Mouse (Mus musculus) lung, adult 10 weeks (tissue): ENCODE data around the gene Best2. TPM values are rescaled to one million over a fixed set of nuclear protein-coding genes. Genes with fewer than 3 reads are reported as not detected.

Experiments used
- polyA plus RNA-seq: library from polyadenylated mRNA; stranded (reverse); fragments of 350-450 nt; fragmentation: Illumina TruSeq; extraction: RNeasy Lipid Tissue Mini Kit (QIAGEN cat#74804); gene quantifications from one replicate; pipeline ENCODE4 v1.2.3, GENCODE M21; 2014; ENCODE audit warnings: low read depth, low replicate concordance; ENCODE audit not compliant: insufficient read depth

Best2 gene
- not detected for polyA plus RNA-seq

GRCm38 (mm10) chr8:85014431-85014830 is at the start of gene Best2:
TSS of gene Best2 (minus strand) at chr8:85014531.

GRCm38 (mm10) chr8:85059879-85060616 is 45.7 kb upstream of the Best2 start, which contains the start of gene Fbxw9:
TSS of gene Fbxw9 (plus strand) at chr8:85060055.

GRCm38 (mm10) chr8:85036718-85037365 is 22.5 kb upstream of the Best2 start, which contains the start of gene Tnpo2:
TSS of gene Tnpo2 (plus strand) at chr8:85036915.

GRCm38 (mm10) chr8:85026670-85027515 is 12.6 kb upstream of the Best2 start, which contains the start of gene Trir:
TSS of gene Trir (plus strand) at chr8:85026823.

GRCm38 (mm10) chr8:85025098-85025932 is 11.0 kb upstream of the Best2 start, which contains the start of gene Asna1:
TSS of gene Asna1 (minus strand) at chr8:85025281.

GRCm38 (mm10) chr8:84990349-84990748 is 24.0 kb downstream of the Best2 start, which contains the start of gene Hook2:
TSS of gene Hook2 (plus strand) at chr8:84990603.

GRCm38 (mm10) chr8:84978248-84978940 is 35.9 kb downstream of the Best2 start, which contains the start of gene Junb:
TSS of gene Junb (minus strand) at chr8:84978718.

GRCm38 (mm10) chr8:84969241-84970134 is 44.8 kb downstream of the Best2 start, which contains the start of the genes Gm49661, Prdx2 and Rnaseh2a:
TSS of gene Gm49661 (minus strand) at chr8:84969433.
TSS of gene Prdx2 (plus strand) at chr8:84969587.
TSS of gene Rnaseh2a (minus strand) at chr8:84969767.

Other genes with a start within 250 kb of the Best2 start
- gene Nfix, start 214.2 kb downstream of the Best2 start, polyA plus RNA-seq: 17.5 TPM
- gene Dand5, start 191.7 kb downstream of the Best2 start, polyA plus RNA-seq: 6.1 TPM
- 12.6 TPM for gene Gadd45gip1, start 183.0 kb downstream of the Best2 start, polyA plus RNA-seq
- gene Rad23a, start 173.9 kb downstream of the Best2 start, polyA plus RNA-seq: 43.6 TPM
- gene Calr, start 167.6 kb downstream of the Best2 start, polyA plus RNA-seq: 348 TPM
- gene Farsa, start 157.5 kb downstream of the Best2 start, polyA plus RNA-seq: 20.7 TPM
- 6.5 TPM for gene Syce2, start 142.4 kb downstream of the Best2 start, polyA plus RNA-seq
- gene Gcdh, start 120.6 kb downstream of the Best2 start, polyA plus RNA-seq: 19.6 TPM
- 0.20 TPM for gene Klf1, start 112.6 kb downstream of the Best2 start, polyA plus RNA-seq
- gene Dnase2a, start 106.0 kb downstream of the Best2 start, polyA plus RNA-seq: 28.2 TPM
- 0.09 TPM for gene Mast1, start 77.2 kb downstream of the Best2 start, polyA plus RNA-seq
- not detected for gene Rtbdn, start 67.5 kb downstream of the Best2 start, polyA plus RNA-seq
- not detected for gene Gm49661, start 45.1 kb downstream of the Best2 start, polyA plus RNA-seq
- 256 TPM for gene Prdx2, start 44.9 kb downstream of the Best2 start, polyA plus RNA-seq
- 36.8 TPM for gene Rnaseh2a, start 44.8 kb downstream of the Best2 start, polyA plus RNA-seq
- gene Junb, start 35.8 kb downstream of the Best2 start, polyA plus RNA-seq: 59.1 TPM
- gene Hook2, start 23.9 kb downstream of the Best2 start, polyA plus RNA-seq: 6.5 TPM
- 56.6 TPM for gene Asna1, start 10.8 kb upstream of the Best2 start, polyA plus RNA-seq
- gene Trir, start 12.3 kb upstream of the Best2 start, polyA plus RNA-seq: 138 TPM
- gene Tnpo2, start 22.4 kb upstream of the Best2 start, polyA plus RNA-seq: 14.4 TPM
- gene Fbxw9, start 45.5 kb upstream of the Best2 start, polyA plus RNA-seq: 13.7 TPM
- gene Gm5741, start 53.5 kb upstream of the Best2 start, polyA plus RNA-seq: not detected
- 31.0 TPM for gene Dhps, start 57.2 kb upstream of the Best2 start, polyA plus RNA-seq
- 89.8 TPM for gene Wdr83os, start 66.2 kb upstream of the Best2 start, polyA plus RNA-seq
- 19.6 TPM for gene Wdr83, start 66.8 kb upstream of the Best2 start, polyA plus RNA-seq
- 26.8 TPM for gene Man2b1, start 68.7 kb upstream of the Best2 start, polyA plus RNA-seq
- 1.0 TPM for gene Zfp791, start 108.6 kb upstream of the Best2 start, polyA plus RNA-seq
- not detected for gene Cks1brt, start 137.4 kb upstream of the Best2 start, polyA plus RNA-seq
- not detected for gene Olfr371, start 211.5 kb upstream of the Best2 start, polyA plus RNA-seq